Mouse (Mus musculus) C2C12 (cell line): ENCODE data around the gene Gas2l2. TPM values are rescaled to one million over a fixed set of nuclear protein-coding genes. Genes with fewer than 3 reads are reported as not detected.

ENCODE experiments used
- H3K27me3 ChIP-seq: one replicate; pipeline ENCODE4 v1.6.1; 2011; ENCODE audit not compliant: control insufficient read depth, insufficient read depth, insufficient read length
- H3K36me3 ChIP-seq: one replicate; pipeline ENCODE4 v1.6.1; 2011; ENCODE audit not compliant: control insufficient read depth, insufficient read depth
- H3K4me3 ChIP-seq: one replicate; pipeline ENCODE4 v1.5.1; 2011; ENCODE audit warnings: mild to moderate bottlenecking, control low read depth; ENCODE audit not compliant: poor library complexity, insufficient read depth, severe bottlenecking
- H3K79me2 ChIP-seq: one replicate; pipeline ENCODE4 v1.6.1; 2011; ENCODE audit not compliant: control insufficient read depth, insufficient read depth
- H3K79me3 ChIP-seq: one replicate; pipeline ENCODE4 v1.6.1; 2011; ENCODE audit warnings: low read depth, control low read depth
- H3ac ChIP-seq: one replicate; pipeline ENCODE3; 2011; ENCODE audit warnings: low read depth; ENCODE audit not compliant: control insufficient read depth, insufficient read length
- CEBPB ChIP-seq: IDR thresholded peaks from one replicate; pipeline ENCODE4 v1.6.1; 2011; ENCODE audit warnings: low read depth, mild to moderate bottlenecking, control low read depth, moderate library complexity
- CTCF ChIP-seq: IDR thresholded peaks from one replicate; pipeline ENCODE4 v1.5.1; 2011; ENCODE audit not compliant: control insufficient read depth, insufficient read depth, insufficient read length
- FOSL1 ChIP-seq: IDR thresholded peaks from one replicate; pipeline ENCODE4 v1.8.0; 2011; ENCODE audit warnings: mild to moderate bottlenecking, low read length; ENCODE audit not compliant: poor library complexity, insufficient read depth, severe bottlenecking
- MAX ChIP-seq: IDR thresholded peaks from one replicate; pipeline ENCODE4 v1.6.1; 2011; ENCODE audit warnings: mild to moderate bottlenecking, control low read depth
- MYOD1 ChIP-seq: IDR thresholded peaks from one replicate; pipeline ENCODE4 v1.6.1; 2011; ENCODE audit warnings: low read depth; ENCODE audit not compliant: control insufficient read depth, insufficient read length
- MYOG ChIP-seq: IDR thresholded peaks from one replicate; pipeline ENCODE4 v1.6.1; 2011; ENCODE audit not compliant: control insufficient read depth, insufficient read length; ENCODE audit errors: extremely low read depth
- USF1 ChIP-seq: IDR thresholded peaks from one replicate; pipeline ENCODE4 v1.6.1; 2011; ENCODE audit warnings: low read depth, mild to moderate bottlenecking, control low read depth, moderate library complexity
- polyA plus RNA-seq: library from polyadenylated mRNA; unstranded; fragments of >200 nt; fragmentation: generic; extraction: Trizol; gene quantifications from one replicate; pipeline ENCODE4 v1.2.1, GENCODE M21; 2012; ENCODE audit warnings: missing spikeins

Gas2l2 gene
- polyA plus RNA-seq, 1 experiment: not detected

GRCm38 (mm10) chr11:83421305-83421704 is 8.0 kb downstream of the Gas2l2 start:
- no peak overlapping the region for H3K4me3 ChIP-seq
- no peaks in the 10 kb centered on the region for H3K79me2 ChIP-seq
- H3ac ChIP-seq: no peak overlapping the region
- peaks cover 32% of the 10 kb centered on the region for H3K27me3 ChIP-seq
- H3K79me3 ChIP-seq: no peaks in the 10 kb centered on the region
- H3K36me3 ChIP-seq: no peaks in the 10 kb centered on the region
- TF ChIP-seq MYOD1: no peak
- no peak for TF ChIP-seq CEBPB
- no peak for TF ChIP-seq CTCF
- TF ChIP-seq FOSL1: no peak
- TF ChIP-seq MAX: no peak
- TF ChIP-seq USF1: no peak
- TF ChIP-seq MYOG: no peak

GRCm38 (mm10) chr11:83420338-83420737 is 8.9 kb downstream of the Gas2l2 start:
- no peaks in the 10 kb centered on the region for H3K36me3 ChIP-seq
- no peaks in the 10 kb centered on the region for H3K79me2 ChIP-seq
- H3K79me3 ChIP-seq: no peaks in the 10 kb centered on the region
- no peak overlapping the region for H3K4me3 ChIP-seq
- TF ChIP-seq MYOG: no peak
- no peak for TF ChIP-seq MAX
- TF ChIP-seq CEBPB: no peak
- no peak for TF ChIP-seq MYOD1
- H3ac ChIP-seq: no peak overlapping the region
- peaks cover 25% of the 10 kb centered on the region for H3K27me3 ChIP-seq

GRCm38 (mm10) chr11:83418566-83418965 is 10.7 kb downstream of the Gas2l2 start:
- Histone ChIP-seq H3K36me3 (no peaks in the 10 kb centered on the region), H3K27me3 (peaks cover 22% of the 10 kb centered on the region), H3K79me3 (no peaks in the 10 kb centered on the region), H3ac (no peak overlapping the region), H3K79me2 (no peaks in the 10 kb centered on the region), H3K4me3 (no peak overlapping the region)
- TF ChIP-seq MYOG (no peak), USF1 (no peak), FOSL1 (no peak), CTCF (no peak), MAX (no peak), CEBPB (no peak), MYOD1 (no peak)

- TF ChIP-seq CEBPB: no peak
- TF ChIP-seq CTCF: no peak
- TF ChIP-seq MYOG: no peak
- TF ChIP-seq FOSL1: no peak
- no peak for TF ChIP-seq MYOD1
- TF ChIP-seq USF1: no peak
- TF ChIP-seq MAX: no peak
- no peaks in the 10 kb centered on the region for H3K79me3 ChIP-seq
- peaks cover 28% of the 10 kb centered on the region for H3K27me3 ChIP-seq
- no peaks in the 10 kb centered on the region for H3K79me2 ChIP-seq
- H3K36me3 ChIP-seq: no peaks in the 10 kb centered on the region
- H3K4me3 ChIP-seq: no peak overlapping the region
- no peak overlapping the region for H3ac ChIP-seq
Measured at GRCm38 (mm10) chr11:83417708-83418107, 11.5 kb downstream of the Gas2l2 start.

- Histone ChIP-seq H3K27me3 (peaks cover 34% of the 10 kb centered on the region), H3K4me3 (no peak overlapping the region), H3K79me2 (no peaks in the 10 kb centered on the region), H3K36me3 (no peaks in the 10 kb centered on the region), H3K79me3 (no peaks in the 10 kb centered on the region), H3ac (no peak overlapping the region)
- TF ChIP-seq CTCF (no peak), USF1 (no peak), MYOD1 (no peak), MYOG (no peak), FOSL1 (no peak), MAX (no peak), CEBPB (no peak)
Measured at GRCm38 (mm10) chr11:83417080-83417479, 12.2 kb downstream of the Gas2l2 start.

- H3K4me3 ChIP-seq: no peak overlapping the region
Measured at GRCm38 (mm10) chr11:83410510-83410909, 18.7 kb downstream of the Gas2l2 start.

More at GRCm38 (mm10) chr11:83410510-83410909, 18.7 kb downstream of the Gas2l2 start:
- Histone ChIP-seq H3K27me3 (peaks cover 42% of the 10 kb centered on the region), H3K79me2 (no peaks in the 10 kb centered on the region), H3ac (no peak overlapping the region), H3K79me3 (no peaks in the 10 kb centered on the region), H3K36me3 (no peaks in the 10 kb centered on the region)
- no peak for TF ChIP-seq USF1
- TF ChIP-seq FOSL1: no peak
- TF ChIP-seq MYOG: no peak
- TF ChIP-seq MYOD1: no peak
- no peak for TF ChIP-seq CTCF
- TF ChIP-seq MAX: no peak
- TF ChIP-seq CEBPB: no peak
